Mouse (Mus musculus) c-Kit-positive CD71-negative TER-119-negative erythroid progenitor cells, embryonic 14.5 days (primary cell): ENCODE measurements around the gene Zkscan5.
"Not testable (repeated sequence)": the region's sequence is repeated elsewhere in the genome, so short reads cannot be mapped to it uniquely, and the experiment has no call there.

ENCODE experiments used
- DNase-seq: peaks from one replicate; pipeline ENCODE4 v3.0.0-alpha.2; 2013; ENCODE audit warnings: low read depth

Zkscan5 gene

DNA sequence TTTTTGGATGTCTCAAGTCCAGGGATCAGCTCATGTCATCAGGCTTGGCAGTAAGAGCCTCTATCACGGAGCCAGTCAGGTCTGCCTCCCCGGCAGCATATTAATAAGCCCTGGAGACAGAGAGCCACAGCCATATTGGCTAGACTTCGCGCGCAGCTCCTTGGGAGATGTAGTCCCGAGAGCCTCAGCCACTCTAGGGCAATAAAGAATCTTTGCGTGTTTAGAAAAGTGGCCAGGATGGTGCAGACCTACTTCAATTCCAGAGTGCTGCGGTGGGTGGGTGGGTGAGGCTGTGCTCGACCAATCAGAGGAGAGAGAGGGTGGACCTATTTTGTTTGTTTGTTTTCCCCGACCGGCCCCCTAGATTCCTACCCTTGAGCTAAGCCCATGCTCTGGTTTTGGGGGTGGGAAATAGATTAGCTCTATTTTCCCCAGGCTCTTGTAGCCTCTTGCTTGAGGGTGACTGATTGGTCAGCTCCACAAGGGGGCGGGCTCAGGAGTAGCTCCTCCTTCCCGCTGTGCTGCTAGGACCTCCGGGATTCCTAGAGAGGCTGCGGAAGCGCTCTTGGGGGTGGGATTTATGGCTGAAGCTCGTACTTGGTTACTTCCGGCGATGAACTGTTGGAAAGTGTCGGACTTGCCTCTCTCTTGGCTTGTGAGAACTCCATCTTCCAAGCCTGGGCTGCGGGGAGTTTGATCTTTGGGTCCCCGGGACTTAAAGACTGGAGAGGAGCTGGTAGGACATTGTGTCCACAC, at the start of gene Zkscan5:
Gene Zkscan5, plus strand, starts transcription at position 627 of the 756 bp plus-strand sequence.
- DNase-seq: peak; percentile 94

DNA sequence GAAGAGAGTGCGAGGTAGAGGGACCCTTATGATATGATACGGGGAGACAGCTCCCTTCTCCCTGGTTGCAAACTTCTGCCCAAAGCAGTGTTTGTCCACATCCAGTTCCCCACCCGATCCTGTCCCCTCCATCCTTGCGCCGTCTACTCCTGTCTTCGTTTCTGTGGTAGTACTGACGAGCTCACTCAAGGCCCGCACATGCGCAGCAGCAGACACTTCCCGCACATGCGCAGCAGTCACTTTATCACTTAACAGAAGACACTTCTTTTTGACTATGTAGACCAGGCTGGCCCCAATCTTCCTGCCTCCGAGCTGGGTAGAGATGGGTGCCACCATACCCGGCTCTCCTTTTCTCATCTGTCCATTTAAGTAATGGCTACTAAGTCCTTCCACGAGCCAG, 43.0 kb upstream of the Zkscan5 start:
- no peak for DNase-seq

DNA sequence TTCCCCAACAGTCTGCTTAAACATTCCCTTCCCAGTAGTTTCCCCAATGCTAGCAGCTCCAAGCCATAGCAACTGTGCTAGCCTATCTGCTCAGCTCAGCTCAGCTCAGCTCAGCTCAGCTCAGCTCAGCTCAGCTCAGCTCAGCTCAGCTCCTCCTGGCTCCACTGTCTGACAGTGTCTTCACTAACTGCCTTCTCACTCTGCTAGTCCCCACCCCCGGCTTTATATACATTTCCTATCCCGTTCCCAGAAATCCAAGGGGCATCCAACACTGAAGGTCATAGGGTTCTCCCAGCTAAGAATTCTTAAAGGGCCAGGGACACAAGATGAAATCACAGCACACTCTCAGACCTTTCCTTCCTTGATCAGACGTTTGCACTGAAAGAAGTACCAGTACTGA, 39.7 kb upstream of the Zkscan5 start:
- DNase-seq: no peak

DNA sequence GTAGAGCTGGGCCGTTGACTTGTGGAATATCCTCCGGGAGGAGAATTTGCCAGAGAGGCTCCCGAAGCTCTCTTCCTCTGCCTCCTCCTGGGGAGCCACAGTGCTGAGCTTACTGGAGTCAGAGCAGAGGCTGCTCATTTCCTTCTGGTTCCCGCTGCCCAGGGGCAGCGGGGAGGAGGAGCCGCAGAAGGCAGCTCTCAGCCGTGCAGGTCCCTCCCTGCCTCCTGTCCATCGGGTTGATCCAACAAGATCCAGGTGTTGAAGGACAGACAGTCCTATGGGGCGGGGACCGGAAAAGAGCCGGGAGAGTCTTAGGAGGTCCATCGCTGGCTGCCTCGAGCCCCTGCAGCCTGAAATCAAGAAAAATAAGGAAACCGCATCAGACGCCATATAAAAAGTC, 39.2 kb upstream of the Zkscan5 start:
- DNase-seq: no peak

DNA sequence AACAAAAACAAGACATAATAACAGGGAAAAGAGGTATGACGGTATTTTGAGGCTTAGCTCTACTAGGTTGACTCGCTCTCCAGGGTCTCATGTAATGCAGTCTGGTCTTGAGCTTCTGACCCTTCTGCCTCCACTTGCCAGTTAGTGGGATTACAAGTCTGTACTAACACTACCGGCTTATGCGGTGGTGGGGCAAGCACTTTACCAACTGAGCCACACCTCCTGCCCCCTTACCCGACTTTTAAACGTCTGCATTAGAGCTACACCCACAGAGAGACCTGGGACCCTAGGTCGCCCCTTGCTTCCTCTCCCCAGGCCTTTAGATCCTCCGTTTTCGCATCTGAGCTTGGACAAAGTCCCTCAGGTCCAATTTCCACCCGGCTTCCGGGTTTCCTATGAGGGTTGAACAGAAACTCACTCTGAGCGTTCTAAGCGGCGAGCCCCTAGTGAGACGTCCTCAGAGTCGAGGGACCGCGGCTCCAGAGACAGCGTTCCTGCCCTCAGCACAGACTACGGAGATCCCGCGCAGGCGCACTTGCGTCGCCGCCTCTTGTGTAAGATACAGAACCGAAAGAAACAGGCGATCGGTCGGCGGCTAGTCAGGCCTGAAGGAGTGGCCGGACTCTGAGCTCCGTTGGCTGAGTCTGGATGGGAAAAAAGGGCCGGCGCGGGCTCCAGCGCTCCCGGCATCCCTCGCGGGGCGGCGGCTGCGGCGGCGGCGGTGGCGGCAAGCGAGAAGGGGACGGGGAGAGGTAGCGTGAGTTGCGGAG, 37.6 kb upstream of the Zkscan5 start, which contains the start of the genes Ptcd1 and Cpsf4:
Gene Ptcd1, minus strand, starts transcription at position 573 of the 770 bp plus-strand sequence.
Gene Cpsf4, plus strand, starts transcription at position 678 of the 770 bp plus-strand sequence.
- peak; percentile 99 for DNase-seq

DNA sequence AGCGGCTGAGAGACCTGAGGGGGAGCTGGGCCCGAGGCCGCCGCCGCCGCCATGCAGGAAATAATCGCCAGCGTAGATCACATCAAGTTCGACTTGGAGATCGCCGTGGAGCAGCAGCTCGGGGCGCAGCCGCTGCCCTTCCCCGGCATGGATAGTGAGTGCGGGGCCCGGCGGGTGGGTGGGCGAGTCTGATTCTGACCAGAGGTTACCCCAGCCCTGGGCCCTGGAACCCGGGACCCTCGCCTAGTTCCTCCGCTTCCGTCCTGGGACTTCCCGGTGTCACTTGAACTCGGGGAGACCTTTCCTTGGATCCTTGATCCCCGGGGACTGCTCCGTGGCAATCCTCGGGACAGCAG, 37.1 kb upstream of the Zkscan5 start:
- no peak for DNase-seq

DNA sequence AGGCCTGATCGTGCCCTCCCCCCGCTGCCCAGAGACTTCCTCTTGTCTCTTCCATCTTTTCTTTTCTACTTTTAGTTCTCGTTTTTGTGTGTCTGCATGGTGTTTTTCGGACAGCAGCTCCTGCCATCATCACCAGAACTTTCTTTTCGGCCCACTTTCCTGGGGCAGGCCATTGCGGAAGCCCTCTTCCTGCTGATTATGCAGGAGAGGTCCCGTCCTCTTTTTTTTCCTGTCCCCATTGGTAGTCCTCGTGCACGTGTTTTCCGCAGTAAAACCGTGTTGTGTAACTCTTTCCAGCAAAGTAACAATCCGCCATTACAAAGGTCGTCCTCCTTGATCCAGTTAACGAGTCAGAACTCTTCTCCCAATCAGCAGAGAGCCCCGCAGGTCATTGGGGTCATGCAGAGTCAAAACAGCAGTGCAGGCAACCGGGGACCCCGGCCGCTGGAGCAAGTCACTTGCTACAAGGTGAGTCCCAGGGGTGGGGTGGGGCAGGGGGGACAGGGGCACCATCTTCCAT, 25.8 kb upstream of the Zkscan5 start:
- DNase-seq: no peak

DNA sequence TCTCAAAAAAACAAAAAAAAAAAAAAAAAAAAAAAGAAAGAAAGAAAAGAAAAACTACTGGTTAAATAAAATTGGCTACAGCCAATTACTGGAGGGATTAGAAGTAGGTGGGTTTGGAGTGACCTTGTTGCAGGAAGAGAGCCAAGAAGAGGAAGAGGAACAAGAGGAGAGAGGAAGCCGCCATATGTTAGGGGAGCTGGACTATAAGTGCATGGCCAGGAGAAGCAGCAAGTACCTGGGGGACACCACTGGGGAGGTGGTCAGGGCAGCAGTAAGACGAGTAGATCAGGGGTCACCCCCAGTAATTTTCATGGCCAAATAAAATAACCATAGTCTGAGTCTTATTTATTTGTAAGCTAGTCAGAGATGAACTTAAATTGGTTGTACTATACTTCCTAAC, 19.1 kb upstream of the Zkscan5 start:
- no peak for DNase-seq

DNA sequence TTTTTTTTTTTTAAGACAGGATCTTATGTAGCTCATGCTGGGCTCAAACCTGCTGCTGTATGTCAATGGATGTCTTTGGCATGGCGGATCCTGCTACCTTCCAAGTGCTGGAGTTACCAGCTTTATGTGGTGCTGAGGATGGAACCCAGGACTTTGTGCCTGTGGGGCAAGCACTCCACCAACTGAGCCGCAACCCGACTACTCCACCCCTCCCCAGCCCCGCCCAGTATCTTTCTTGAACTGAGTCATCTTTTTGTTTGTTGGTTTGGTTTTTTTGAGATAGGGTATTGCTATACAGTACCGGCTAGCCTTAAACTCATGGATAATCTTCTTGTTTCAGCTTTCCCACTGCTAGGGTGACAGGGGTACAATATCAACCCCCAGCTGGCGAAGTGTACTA, 14.9 kb upstream of the Zkscan5 start:
- no peak for DNase-seq

DNA sequence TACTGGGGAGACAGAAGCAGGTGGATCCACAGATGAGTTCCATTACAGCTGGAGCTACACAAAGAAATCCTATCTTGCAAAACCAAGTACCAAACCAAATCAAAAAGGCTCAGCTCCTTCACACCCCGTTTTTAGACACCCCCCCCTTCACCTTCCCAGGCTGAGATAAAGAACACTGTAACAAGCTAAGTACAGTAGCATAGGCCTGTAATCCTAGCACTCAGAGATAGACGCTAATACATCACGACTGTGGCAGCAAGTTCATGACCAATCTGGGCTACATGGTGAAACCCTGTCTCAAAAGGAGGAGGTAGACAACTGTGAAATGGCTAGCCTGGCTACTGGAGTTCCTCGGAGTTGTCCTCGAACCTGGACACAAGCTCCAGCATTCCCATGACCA, 14.0 kb upstream of the Zkscan5 start:
- DNase-seq: no peak

DNA sequence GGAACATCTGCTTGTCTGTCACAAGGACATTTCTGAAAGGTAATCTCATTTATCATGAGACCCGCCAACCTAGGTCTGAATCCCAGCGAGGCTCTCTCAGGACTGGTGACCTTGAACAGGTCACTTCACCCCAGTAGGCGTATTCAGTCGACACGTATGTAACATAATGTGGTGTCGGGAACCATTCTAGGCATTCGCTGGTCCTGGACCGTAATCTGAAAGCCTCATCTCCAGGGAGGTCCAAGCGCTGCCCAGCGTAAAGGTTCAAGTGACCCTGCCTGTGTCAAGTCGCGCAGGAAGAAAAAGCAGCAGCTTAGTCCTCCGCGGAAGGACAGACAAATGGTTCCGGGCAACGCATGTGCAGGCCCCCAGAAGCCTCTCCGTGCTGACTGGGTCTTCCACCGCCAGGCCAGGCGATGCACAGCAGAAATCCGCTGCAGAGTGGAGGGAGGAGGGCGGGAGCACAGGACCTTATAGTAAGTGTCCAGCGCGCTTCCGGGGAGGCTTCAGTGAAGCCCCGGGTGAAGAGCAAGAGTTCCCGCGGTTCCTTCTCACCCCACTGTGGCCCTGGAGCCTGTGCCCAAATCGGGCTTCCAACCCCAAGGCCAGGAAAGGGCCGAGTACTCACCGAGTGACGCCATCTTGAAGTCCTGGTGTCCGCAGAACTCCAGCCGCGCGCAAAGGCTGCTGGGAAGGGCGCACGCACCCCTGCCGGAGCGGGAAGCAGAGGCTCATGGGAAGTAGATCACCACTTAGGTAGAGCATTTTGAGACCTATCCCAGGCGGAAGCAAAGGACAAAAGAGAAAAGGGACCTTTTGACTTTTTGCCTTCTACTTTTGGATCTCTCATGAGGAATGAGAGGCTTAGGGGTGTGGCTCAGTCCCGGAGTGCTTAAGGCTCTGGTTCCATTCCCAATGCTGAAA, 13.2 kb upstream of the Zkscan5 start:
- peak; percentile 77 for DNase-seq

DNA sequence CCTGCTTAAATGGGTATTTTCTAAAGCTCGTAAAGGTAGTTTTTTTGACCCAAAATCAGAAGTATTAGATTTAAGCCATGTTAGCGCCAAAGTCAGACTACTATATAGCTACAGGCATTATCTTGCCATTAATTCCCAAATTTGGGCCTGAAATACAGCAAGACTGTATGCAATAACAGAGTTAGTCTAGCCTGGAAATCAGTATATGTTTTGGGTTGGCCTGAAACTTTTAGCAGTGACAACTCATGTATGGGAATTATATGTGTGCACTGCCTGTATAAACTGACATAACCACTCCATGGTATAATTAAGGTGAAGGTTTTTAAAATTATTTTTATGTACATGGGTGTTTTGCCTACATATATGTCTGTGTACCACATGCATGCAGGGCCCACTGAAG, 12.4 kb upstream of the Zkscan5 start, which contains the start of gene Atp5j2:
Gene Atp5j2, minus strand, starts transcription at position 101 of the 400 bp plus-strand sequence.
- no peak for DNase-seq

DNA sequence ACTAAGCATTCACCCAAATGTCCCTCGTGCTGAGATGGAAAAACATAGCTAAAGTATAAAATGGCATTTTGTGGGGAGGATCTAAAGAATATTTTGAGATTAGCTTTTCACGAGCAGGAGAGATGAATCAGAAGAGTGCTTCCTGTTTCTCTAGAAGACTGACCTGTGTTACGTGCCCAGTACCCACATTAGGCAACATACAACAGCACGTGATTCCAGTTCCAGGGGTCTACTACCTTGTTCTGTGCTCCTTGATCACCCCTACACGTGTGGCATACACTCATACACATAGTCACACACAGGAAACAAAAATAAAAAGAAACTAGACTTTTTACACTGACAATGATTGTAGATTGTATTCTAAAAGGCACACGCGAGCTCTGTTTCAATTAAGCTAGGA, 4.0 kb upstream of the Zkscan5 start:
- DNase-seq: no peak

DNA sequence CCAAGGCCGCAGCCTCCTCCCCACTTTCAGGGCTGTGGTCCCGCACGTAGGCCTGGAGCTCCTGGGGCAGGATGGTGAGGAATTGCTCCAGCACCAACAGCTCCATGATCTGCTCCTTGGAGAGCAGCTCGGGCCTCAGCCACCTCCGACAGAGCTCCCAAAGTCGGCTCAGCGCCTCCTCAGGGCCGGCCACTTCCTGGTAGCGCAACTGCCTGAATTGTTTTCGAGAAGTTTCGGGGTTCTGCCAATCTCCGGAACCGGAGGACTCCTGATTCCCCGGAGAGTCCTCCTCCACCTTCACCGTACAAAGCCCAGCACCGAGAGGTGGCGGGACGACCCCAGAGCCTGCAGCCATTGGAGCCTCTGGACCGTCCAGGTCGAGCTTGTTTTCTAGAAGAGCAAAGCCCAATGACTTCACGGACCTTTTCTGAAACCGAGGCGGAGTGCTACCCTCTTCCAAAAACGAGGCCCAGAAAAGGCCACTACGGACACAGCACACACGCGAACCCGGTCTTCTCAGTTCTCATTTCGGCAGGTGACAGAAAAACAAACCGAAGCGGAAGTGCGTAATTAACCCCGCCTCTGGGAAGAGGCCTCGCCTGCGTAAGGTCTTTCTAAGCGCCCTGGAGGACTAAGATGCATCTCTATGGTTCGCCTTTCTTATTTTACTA, 2.9 kb upstream of the Zkscan5 start, which contains the start of gene Zkscan14:
Gene Zkscan14, minus strand, starts transcription at position 548 of the 671 bp plus-strand sequence.
- DNase-seq: peak; percentile 85

DNA sequence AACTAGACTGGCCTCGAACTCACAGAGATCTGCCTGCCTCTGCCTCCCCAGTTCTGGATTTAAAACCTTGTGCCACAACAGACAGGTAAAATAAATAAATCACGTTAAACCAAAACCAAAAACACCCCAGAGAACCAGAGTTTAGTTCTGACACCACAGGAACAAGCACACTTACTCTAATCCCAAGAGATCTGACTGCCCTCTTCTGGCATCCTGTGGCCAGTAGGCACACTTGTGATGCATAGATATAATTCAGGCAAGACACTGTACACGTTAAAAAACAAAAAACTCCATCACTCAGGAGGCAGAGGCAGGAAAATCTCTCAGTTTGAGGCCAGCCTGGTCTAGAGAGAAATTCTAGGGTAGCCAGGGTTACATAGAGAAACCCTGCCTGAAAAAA, 1.9 kb upstream of the Zkscan5 start:
- no peak for DNase-seq

DNA sequence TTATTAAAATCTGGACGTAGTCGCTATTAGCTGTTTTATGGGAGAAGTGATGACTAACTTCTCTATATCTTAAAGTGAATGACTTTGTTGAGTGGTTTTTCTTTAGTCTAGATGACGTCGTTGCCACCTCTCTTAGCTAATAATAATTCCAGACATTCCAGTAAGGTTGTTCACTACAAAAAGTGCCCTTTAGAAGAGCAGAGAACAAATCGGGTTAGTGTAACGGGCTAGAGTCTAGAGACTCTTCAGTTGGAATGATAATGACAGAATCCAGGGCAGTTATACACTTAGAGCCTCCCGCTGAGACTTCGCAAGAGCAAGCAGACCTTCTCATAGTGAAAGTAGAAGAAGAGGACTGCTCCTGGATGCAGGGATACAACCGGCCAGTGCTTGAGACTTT, 679 bp downstream of the Zkscan5 start:
- no peak for DNase-seq

DNA sequence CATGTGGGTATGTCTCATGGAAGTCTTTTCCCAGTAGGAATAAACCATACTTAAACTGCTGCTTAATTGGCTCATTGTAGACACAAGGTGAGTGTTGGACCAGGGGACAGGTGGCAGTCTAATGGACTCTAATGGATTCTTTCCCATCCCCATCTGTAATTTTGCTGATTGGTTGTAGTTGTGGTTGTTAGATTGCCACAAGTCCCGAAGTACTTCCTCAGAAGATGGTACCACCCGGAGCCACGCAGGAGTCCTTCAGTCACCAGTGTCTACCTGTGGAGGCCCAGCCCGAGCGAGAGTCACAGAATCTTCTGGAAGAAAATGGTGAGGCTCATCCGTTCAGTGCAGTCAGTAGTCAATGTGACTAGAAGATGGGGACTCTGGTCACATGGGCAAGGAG, 3.0 kb downstream of the Zkscan5 start:
- DNase-seq: no peak

DNA sequence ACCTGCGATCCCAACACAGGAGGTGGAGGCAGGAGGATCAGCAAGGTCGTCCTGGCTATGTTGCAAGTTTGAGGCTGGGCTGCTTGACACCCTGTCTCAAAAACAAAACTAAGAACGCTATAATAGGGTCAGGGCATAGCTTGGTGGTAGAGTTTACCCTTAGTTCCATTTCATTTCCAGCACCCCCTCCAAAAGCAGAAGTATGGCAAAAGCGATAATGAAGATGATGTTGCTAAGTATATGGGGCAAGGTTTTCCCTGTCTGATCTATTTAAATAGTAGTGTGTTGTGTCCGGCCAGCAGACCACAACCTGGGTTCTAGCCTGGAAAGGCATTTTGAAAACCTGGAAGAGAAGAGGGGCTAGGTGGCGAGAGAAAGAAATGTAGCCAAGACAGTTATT, 3.6 kb downstream of the Zkscan5 start:
- DNase-seq: no peak

DNA sequence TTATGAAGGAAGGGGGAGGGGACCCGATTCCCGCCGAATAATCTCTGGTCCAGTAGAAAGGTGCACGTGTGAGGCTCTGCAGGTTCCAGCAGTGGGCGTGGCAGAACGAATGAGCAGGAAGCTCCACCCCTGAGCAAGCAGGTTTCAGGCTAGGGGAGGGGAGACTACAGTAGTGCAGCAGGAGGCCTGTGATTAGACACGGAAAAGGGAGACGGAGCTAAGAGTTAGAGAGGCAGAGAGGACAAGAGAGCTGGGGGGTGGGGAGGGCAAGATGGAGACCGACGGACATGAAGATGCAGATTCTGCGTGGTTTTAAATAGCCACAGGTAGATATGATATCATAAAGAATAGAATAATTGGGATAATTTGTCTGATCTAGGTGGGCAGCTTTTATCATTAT, 4.0 kb downstream of the Zkscan5 start:
- not testable (repeated sequence) for DNase-seq

DNA sequence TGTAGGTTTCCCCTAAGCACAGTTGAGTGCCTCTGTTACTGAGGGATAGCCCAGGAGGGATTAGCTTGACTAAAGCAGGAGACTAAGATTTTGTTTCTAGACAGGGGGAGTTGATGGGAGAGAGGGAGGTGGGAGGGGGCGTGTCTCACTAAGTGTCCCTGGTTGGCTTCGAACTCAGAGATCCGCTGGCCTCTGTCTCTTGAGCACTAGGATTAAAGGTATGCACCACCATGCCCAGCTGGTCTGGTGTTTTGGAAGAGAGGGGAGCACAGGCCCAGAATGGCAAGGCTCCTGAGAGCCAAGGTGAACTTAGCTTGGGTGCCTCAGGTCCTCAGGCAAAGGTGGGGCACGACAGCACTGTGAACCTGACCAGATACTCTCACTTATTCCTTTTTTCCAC, 7.0 kb downstream of the Zkscan5 start:
- no peak for DNase-seq

DNA sequence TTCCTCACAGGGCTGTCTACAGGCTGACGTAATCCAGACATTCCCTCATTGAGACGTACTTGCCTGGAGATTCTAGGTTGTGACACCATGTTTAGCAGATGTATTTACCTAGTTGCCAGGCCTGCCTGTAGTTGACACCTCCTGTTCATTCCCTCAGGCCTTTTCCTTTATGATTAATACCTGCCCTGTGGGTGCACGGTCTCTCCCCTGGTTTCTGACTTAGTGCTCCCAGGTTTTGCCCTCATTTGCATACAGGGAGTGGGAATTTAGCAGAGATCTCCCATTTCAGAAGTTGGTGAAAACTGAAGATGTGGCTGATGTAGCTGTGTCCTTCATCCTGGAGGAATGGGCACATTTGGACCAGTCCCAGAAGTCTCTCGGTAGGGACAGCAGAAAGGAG, 7.9 kb downstream of the Zkscan5 start:
- DNase-seq: no peak
